Mouse (Mus musculus) kidney, postnatal 0 days (tissue): ENCODE measurements around the gene Mepce. TPM values are rescaled to one million over a fixed set of nuclear protein-coding genes. Genes with fewer than 3 reads are reported as not detected.

Experiments used
- ATAC-seq: fragments of 200-750 bp; cut with Nextera tagmentation; replicated peaks from 2 replicates; pipeline ENCODE4 v1.8.0; 2017; ENCODE audit warnings: low read depth, moderate number of reproducible peaks, moderate TSS enrichment, moderate library complexity; ENCODE audit not compliant: low FRiP score
- DNase-seq: peaks from one replicate; pipeline ENCODE4 v3.0.0-alpha.2; 2016; ENCODE audit warnings: low spot score
- H3K27ac ChIP-seq: fragments of 300-500 bp; sonication (generic); 2 replicates; pipeline ENCODE4 v1.5.1; 2014; ENCODE audit warnings: mild to moderate bottlenecking
- H3K27me3 ChIP-seq: fragments of 300-500 bp; sonication (generic); 2 replicates; pipeline ENCODE4 v1.6.1; 2014; ENCODE audit warnings: low read length, mixed read lengths; ENCODE audit not compliant: insufficient read depth
- H3K36me3 ChIP-seq: fragments of 300-500 bp; sonication (generic); 2 replicates; pipeline ENCODE4 v1.6.1; 2014; ENCODE audit warnings: low read length, mixed read lengths; ENCODE audit not compliant: insufficient read depth
- H3K4me1 ChIP-seq: fragments of 300-500 bp; sonication (generic); replicated peaks from 2 replicates; pipeline ENCODE4 v1.6.1; 2014; ENCODE audit warnings: antibody characterized with exemption, low read length, mixed read lengths; ENCODE audit not compliant: insufficient read depth
- H3K4me2 ChIP-seq: fragments of 300-500 bp; sonication (generic); 2 replicates; pipeline ENCODE4 v1.6.1; 2014; ENCODE audit warnings: mild to moderate bottlenecking, low read length, moderate library complexity, mixed read lengths
- H3K4me3 ChIP-seq: fragments of 300-500 bp; sonication (generic); replicated peaks from 2 replicates; pipeline ENCODE4 v1.5.1; 2014; ENCODE audit warnings: low read depth, low read length
- H3K9ac ChIP-seq: fragments of 300-500 bp; sonication (generic); 2 replicates; pipeline ENCODE4 v1.6.1; 2014; ENCODE audit warnings: low read depth, low read length
- H3K9me3 ChIP-seq: fragments of 300-500 bp; sonication (generic); replicated peaks from 2 replicates; pipeline ENCODE4 v1.6.1; 2016; ENCODE audit warnings: low read length, inconsistent platforms, mixed read lengths
- CTCF ChIP-seq: IDR thresholded peaks from 2 replicates; pipeline ENCODE4 v1.5.1; 2016; ENCODE audit warnings: antibody characterized with exemption, low read depth, mild to moderate bottlenecking, moderate library complexity
- WGBS: fragments of 180-500 bp; shearing (Covaris S2); extraction: QIAGEN DNeasy Blood & Tissue Kit; methylation state at CpG from one replicate; pipeline ENCODE4 v1.1.7; 2014; 5-methylcytosine and 5-hydroxymethylcytosine counted together
- polyA plus RNA-seq: library from polyadenylated mRNA; unstranded; fragments of >200 nt; fragmentation: Nextera tagmentation; extraction: Ambion mirVana; gene quantifications from 2 replicates; pipeline ENCODE4 v1.2.1, GENCODE M21; 2015

Gene Mepce
- polyA plus RNA-seq, 1 experiment from 2014 or later, result 11.6 TPM

GRCm38 (mm10) chr5:137739471-137739870 is 48.0 kb downstream of the Mepce start:
- no peak for TF ChIP-seq CTCF
- Histone ChIP-seq H3K4me2 (no peak overlapping the region), H3K36me3 (no peaks in the 10 kb centered on the region), H3K9me3 (no peaks in the 10 kb centered on the region), H3K4me3 (no peak overlapping the region), H3K27ac (no peak overlapping the region), H3K9ac (0 out of 2 replicates have a peak overlapping the region, but pooled peaks have one; percentile 24), H3K4me1 (peaks cover 7% of the 10 kb centered on the region; the same call in 1 of the 2 replicates), H3K27me3 (no peaks in the 10 kb centered on the region)
- ATAC-seq (no peak), DNase-seq (no peak)
- 73% methylated on average over 9 of the region's 9 CpGs for WGBS

GRCm38 (mm10) chr5:137738516-137738915 is 48.9 kb downstream of the Mepce start:
- no peak overlapping the region for H3K27ac ChIP-seq
- H3K9ac ChIP-seq, result no peak overlapping the region
- H3K4me1 ChIP-seq, result peaks cover 7% of the 10 kb centered on the region; the same call in 1 of the 2 replicates
- 49% methylated on average over 5 of the region's 5 CpGs for WGBS
- no peaks in the 10 kb centered on the region for H3K36me3 ChIP-seq
- no peaks in the 10 kb centered on the region for H3K27me3 ChIP-seq
- H3K4me2 ChIP-seq, result no peak overlapping the region
- peak; percentile 50; the same call in 1 of the 2 replicates for TF ChIP-seq CTCF
- ATAC-seq (no peak), DNase-seq (peak; percentile 42)
- no peaks in the 10 kb centered on the region for H3K9me3 ChIP-seq
- no peak overlapping the region for H3K4me3 ChIP-seq

- Histone ChIP-seq H3K4me1 (peaks cover 7% of the 10 kb centered on the region; the same call in 1 of the 2 replicates), H3K27me3 (no peaks in the 10 kb centered on the region), H3K4me3 (no peak overlapping the region), H3K9ac (no peak overlapping the region), H3K36me3 (no peaks in the 10 kb centered on the region), H3K4me2 (no peak overlapping the region), H3K27ac (no peak overlapping the region), H3K9me3 (no peaks in the 10 kb centered on the region)
- ATAC-seq, result no peak
- DNase-seq, result peak; percentile 16
- no peak for TF ChIP-seq CTCF
- 76% methylated on average over 6 of the region's 6 CpGs for WGBS
Measured at GRCm38 (mm10) chr5:137737400-137737940, 50.0 kb downstream of the Mepce start.

- 70% methylated on average over 6 of the region's 6 CpGs for WGBS
- DNase-seq, result no peak
Measured at GRCm38 (mm10) chr5:137734289-137735061, 53.0 kb downstream of the Mepce start.

GRCm38 (mm10) chr5:137733638-137734288 is 53.7 kb downstream of the Mepce start:
- Histone ChIP-seq H3K9ac (no peak overlapping the region), H3K36me3 (no peaks in the 10 kb centered on the region), H3K4me2 (no peak overlapping the region), H3K9me3 (no peaks in the 10 kb centered on the region), H3K4me1 (no peaks in the 10 kb centered on the region), H3K27ac (no peak overlapping the region), H3K4me3 (no peak overlapping the region), H3K27me3 (no peaks in the 10 kb centered on the region)
- DNase-seq (no peak), ATAC-seq (no peak)
- TF ChIP-seq CTCF, result no peak
- 89% methylated on average over 12 of the region's 12 CpGs for WGBS

More at GRCm38 (mm10) chr5:137734289-137735061, 53.0 kb downstream of the Mepce start:
- Histone ChIP-seq H3K27ac (no peak overlapping the region), H3K36me3 (no peaks in the 10 kb centered on the region), H3K4me1 (no peaks in the 10 kb centered on the region), H3K4me2 (no peak overlapping the region), H3K9ac (no peak overlapping the region), H3K4me3 (no peak overlapping the region), H3K9me3 (no peaks in the 10 kb centered on the region), H3K27me3 (no peaks in the 10 kb centered on the region)
- no peak for ATAC-seq
- no peak for TF ChIP-seq CTCF

Other genes with a start within 250 kb of the Mepce start
- not detected in 2 replicates for gene Actl6b, start 234.1 kb downstream of the Mepce start, polyA plus RNA-seq
- 0.13 TPM in 2 replicates for gene Tfr2, start 217.8 kb downstream of the Mepce start, polyA plus RNA-seq
- gene Mospd3, start 186.6 kb downstream of the Mepce start, polyA plus RNA-seq, result 37.8 and 39.3 TPM in 2 replicates
- 120 and 136 TPM in 2 replicates for gene Pcolce, start 173.9 kb downstream of the Mepce start, polyA plus RNA-seq
- gene Fbxo24, start 158.7 kb downstream of the Mepce start, polyA plus RNA-seq, result 0.14 and 0.17 TPM in 2 replicates
- gene Lrch4, start 158.5 kb downstream of the Mepce start, polyA plus RNA-seq, result 42.6 and 42.9 TPM in 2 replicates
- gene Gm20605, start 158.5 kb downstream of the Mepce start, polyA plus RNA-seq, result 5.3 and 6.2 TPM in 2 replicates
- 5.3 and 5.4 TPM in 2 replicates for gene Sap25, start 146.3 kb downstream of the Mepce start, polyA plus RNA-seq
- gene Irs3, start 141.9 kb downstream of the Mepce start, polyA plus RNA-seq, result 1.3 and 1.4 TPM in 2 replicates
- 20.8 and 21.2 TPM in 2 replicates for gene Agfg2, start 102.9 kb downstream of the Mepce start, polyA plus RNA-seq
- 1.2 and 1.6 TPM in 2 replicates for gene Nyap1, start 46.0 kb downstream of the Mepce start, polyA plus RNA-seq
- gene Tsc22d4, start 41.9 kb downstream of the Mepce start, polyA plus RNA-seq, result 107 and 110 TPM in 2 replicates
- 28.8 and 32.4 TPM in 2 replicates for gene Ppp1r35, start 8.8 kb downstream of the Mepce start, polyA plus RNA-seq
- 14.5 and 15.7 TPM in 2 replicates for gene Zcwpw1, start 143 bp upstream of the Mepce start, polyA plus RNA-seq
- gene Pilra, start 48.6 kb upstream of the Mepce start, polyA plus RNA-seq, result 0.69 and 0.70 TPM in 2 replicates
- gene Pilrb1, start 70.5 kb upstream of the Mepce start, polyA plus RNA-seq, result 0.39 and 0.45 TPM in 2 replicates
- gene Pilrb2, start 84.2 kb upstream of the Mepce start, polyA plus RNA-seq, result 0.16 and 0.84 TPM in 2 replicates
- gene Cyp3a13, start 134.0 kb upstream of the Mepce start, polyA plus RNA-seq, result 0.13 and 0.20 TPM in 2 replicates
- 0.03 and 0.09 TPM in 2 replicates for gene Gjc3, start 175.4 kb upstream of the Mepce start, polyA plus RNA-seq
- 0.09 and 0.22 TPM in 2 replicates for gene Azgp1, start 193.9 kb upstream of the Mepce start, polyA plus RNA-seq
- gene Smok3a, start 233.6 kb upstream of the Mepce start, polyA plus RNA-seq, result not detected in 2 replicates
- gene Smok3b, start 233.8 kb upstream of the Mepce start, polyA plus RNA-seq, result not detected in 2 replicates